In genomic region chr11:78094504-78095143, GRCm38 (mm10) we compare ENCODE assay signal across 8 mouse cellular contexts. TPM values are rescaled to one million over a fixed set of nuclear protein-coding genes. Genes with fewer than 3 reads are reported as not detected.
A peak's percentile ranks its signal among the peaks of the same experiment; 100 is the strongest.
DNase-seq lines count a peak whose midpoint lies in the region; ATAC-seq lines count a peak whose summit lies in the region.

Gene Fam222b, plus strand, starts transcription at chr11:78094660.

- peak within 1 kb of the TSS; percentile 77 for H3K4me3 ChIP-seq in intestine, embryonic 14.5 days (ENCODE audit: low read depth, low read length)

- DNase-seq in adrenal gland, adult (ENCODE audit: inconsistent age in 2 of 2, low spot score in 1 of 2): peak; percentile 96 to 97
- peak; percentile 94 for DNase-seq in embryo, embryonic 10.5 days (ENCODE audit: low spot score)
- peak; percentile 93 for DNase-seq in gastrocnemius, postnatal 25 days
- peak; percentile 90 for DNase-seq in intestine, embryonic 14.5 days (ENCODE audit: low spot score)
- peak; percentile 92 to 93 for DNase-seq in left cerebral cortex, postnatal 14 days (ENCODE audit: low spot score in 2 of 2)
- peak; percentile 94 for DNase-seq in mesoderm, embryonic 11.5 days (ENCODE audit: low read depth, low spot score)
- peak; percentile 86 to 88 for DNase-seq in right cerebral cortex, postnatal 36 days (ENCODE audit: low spot score in 2 of 2)
- peak; percentile 90 for DNase-seq in yolk sac, embryonic 10.5 days (ENCODE audit: low spot score)

- WGBS in intestine, embryonic 14.5 days: under 1% methylated on average over 38 of the region's 38 CpGs

- H3K4me2 ChIP-seq in intestine, embryonic 14.5 days (ENCODE audit: low read length): peak within 1 kb of the TSS; percentile 73

- no peaks in the 10 kb centered on the region for H3K9me3 ChIP-seq in intestine, embryonic 14.5 days (ENCODE audit: control insufficient read depth, low read length)

- no peaks in the 10 kb centered on the region for H3K36me3 ChIP-seq in intestine, embryonic 14.5 days (ENCODE audit: control insufficient read depth, insufficient read depth, low read length)

- peaks cover 19% of the 10 kb centered on the region for H3K4me1 ChIP-seq in intestine, embryonic 14.5 days (replicated peaks; ENCODE audit: control insufficient read depth, insufficient read depth, low read length)

- H3K27ac ChIP-seq in intestine, embryonic 14.5 days (ENCODE audit: low read depth): peak within 1 kb of the TSS; percentile 17; the same call in 1 of the 2 replicates

- intact Hi-C loops in left cerebral cortex, postnatal 14 days (cut with DNase I): loop anchor here (5.0 kb wide), 1 partner anchor 53 kb away; no protein-coding TSS in a partner anchor

- H3K27me3 ChIP-seq in intestine, embryonic 14.5 days (replicated peaks; ENCODE audit: control insufficient read depth, insufficient read depth, low read length): no peaks in the 10 kb centered on the region

- ATAC-seq in intestine, embryonic 14.5 days (replicated peaks; ENCODE audit: low FRiP score, low TSS enrichment, low read depth): peak; percentile 95

- H3K9ac ChIP-seq in intestine, embryonic 14.5 days (ENCODE audit: low read length): peak within 1 kb of the TSS; percentile 73

RNA-seq across cellular contexts. Expression of gene Fam222b, which starts in this region (rescaled TPM):
- total RNA-seq in gastrocnemius, postnatal 25 days (2021): 1 to 10 TPM; 5.4 to 5.8 TPM
- polyA plus RNA-seq in intestine, embryonic 14.5 days (2014; fragmentation: Nextera tagmentation; extraction: Ambion mirVana): 13.4 and 17.8 TPM in 2 replicates
- 10 to 100 TPM; 28.8 to 29.9 TPM for total RNA-seq in left cerebral cortex, postnatal 14 days (2021)

Comparison
In these comparisons a context has a peak if more than half of its experiments do, and no peak if none do; other contexts are left out.
1. Peak in every context shown above with its lines: DNase-seq, ATAC-seq, H3K4me3 ChIP-seq and H3K27ac ChIP-seq.
2. RNA of gene Fam222b (total RNA-seq): 28.8 to 29.9 TPM in left cerebral cortex, postnatal 14 days; 5.4 to 5.8 TPM in gastrocnemius, postnatal 25 days; every median in the first group is over 4 times any median in the second.